Mouse (Mus musculus) liver, adult 2 months (tissue): ENCODE results near the gene 4930442H23Rik. TPM values are rescaled to one million over a fixed set of nuclear protein-coding genes. Genes with fewer than 3 reads are reported as not detected.
A peak's percentile ranks its signal among the peaks of the same experiment; 100 is the strongest.
"Not testable (repeated sequence)": the region's sequence is repeated elsewhere in the genome, so short reads cannot be mapped to it uniquely, and the experiment has no call there.

Source experiments
- DNase-seq: peaks from one replicate; pipeline ENCODE4 v3.0.0-alpha.2; 2011; ENCODE audit warnings: low read depth, low spot score; ENCODE audit errors: extremely low read depth
- H3K27ac ChIP-seq: fragments of 200-500 bp; replicated peaks from 2 replicates; pipeline ENCODE4 v1.5.1; 2012; ENCODE audit warnings: low read depth, mild to moderate bottlenecking, control low read depth, inconsistent platforms, low read length; ENCODE audit not compliant: insufficient read depth
- H3K27me3 ChIP-seq: fragments of 200-500 bp; 2 replicates; pipeline ENCODE4 v1.6.1; 2012; ENCODE audit warnings: mild to moderate bottlenecking, moderate library complexity, low read length, inconsistent platforms; ENCODE audit not compliant: control insufficient read depth, insufficient read depth
- H3K36me3 ChIP-seq: fragments of 200-500 bp; 2 replicates; pipeline ENCODE4 v1.6.1; 2012; ENCODE audit warnings: low read length, inconsistent platforms; ENCODE audit not compliant: control insufficient read depth, insufficient read depth
- H3K4me1 ChIP-seq: fragments of 200-500 bp; 2 replicates; pipeline ENCODE4 v1.6.1; 2011; ENCODE audit warnings: low read length; ENCODE audit not compliant: control insufficient read depth, insufficient read depth
- H3K4me3 ChIP-seq: fragments of 200-500 bp; 2 replicates; pipeline ENCODE4 v1.5.1; 2011; ENCODE audit warnings: low read depth, mild to moderate bottlenecking, control low read depth, low read length, moderate library complexity; ENCODE audit not compliant: insufficient read depth
- H3K79me2 ChIP-seq: fragments of 200-500 bp; 2 replicates; pipeline ENCODE4 v1.6.1; 2012; ENCODE audit warnings: inconsistent platforms, mild to moderate bottlenecking, low read length, moderate library complexity; ENCODE audit not compliant: control insufficient read depth, insufficient read depth
- H3K9ac ChIP-seq: fragments of 200-500 bp; 2 replicates; pipeline ENCODE4 v1.6.1; 2012; ENCODE audit warnings: low read depth, mild to moderate bottlenecking, control low read depth, inconsistent platforms, low read length
- CTCF ChIP-seq: fragments of 200-500 bp; IDR thresholded peaks from 2 replicates; pipeline ENCODE4 v1.5.1; 2011; ENCODE audit warnings: low read depth, low read length, control low read depth
- POLR2A ChIP-seq: fragments of 200-500 bp; IDR thresholded peaks from 2 replicates; pipeline ENCODE4 v1.6.1; 2011; ENCODE audit warnings: low read length, control low read depth; ENCODE audit not compliant: insufficient read depth; ENCODE audit errors: extremely low read depth
- WGBS: fragments of 180-500 bp; shearing (Covaris S2); methylation state at CpG from one replicate; pipeline ENCODE4 v1.1.7; 2018; 5-methylcytosine and 5-hydroxymethylcytosine counted together
- polyA plus RNA-seq: library from polyadenylated mRNA; depleted of rRNA; stranded (reverse); fragments of >200 nt; gene quantifications from 2 replicates; pipeline ENCODE4 v1.2.3, GENCODE M21; 2012
- total RNA-seq: library from RNA; depleted of rRNA; stranded (reverse); fragments of >200 nt; gene quantifications from 2 replicates; pipeline ENCODE4 v1.2.3, GENCODE M21; 2014

4930442H23Rik gene
- total and polyA plus RNA-seq, 2 experiments, result not detected

- WGBS, result 27% methylated on average over 14 of the region's 14 CpGs
- DNase-seq, result no peak
- TF ChIP-seq POLR2A (no peak), CTCF (no peak)
- peaks cover 20% of the 10 kb centered on the region for H3K4me1 ChIP-seq
- peak overlapping the region; percentile 93 for H3K9ac ChIP-seq
- peaks cover 20% of the 10 kb centered on the region for H3K79me2 ChIP-seq
- H3K27me3 ChIP-seq, result no peaks in the 10 kb centered on the region
- H3K4me3 ChIP-seq, result peak overlapping the region; percentile 80
- peak overlapping the region; percentile 37 for H3K27ac ChIP-seq
- peaks cover 44% of the 10 kb centered on the region for H3K36me3 ChIP-seq
Measured at GRCm38 (mm10) chr10:81177958-81178712, 5.5 kb downstream of the 4930442H23Rik start.

GRCm38 (mm10) chr10:81177491-81177925 is 6.1 kb downstream of the 4930442H23Rik start:
- H3K36me3 ChIP-seq, result peaks cover 44% of the 10 kb centered on the region
- DNase-seq, result peak; percentile 80
- H3K79me2 ChIP-seq, result peaks cover 20% of the 10 kb centered on the region
- H3K27me3 ChIP-seq, result no peaks in the 10 kb centered on the region
- H3K4me3 ChIP-seq, result peak overlapping the region; percentile 80
- H3K4me1 ChIP-seq, result peaks cover 22% of the 10 kb centered on the region
- no peak for TF ChIP-seq POLR2A
- no peak for TF ChIP-seq CTCF
- peak overlapping the region; percentile 93 for H3K9ac ChIP-seq
- peak overlapping the region; percentile 94 for H3K27ac ChIP-seq
- WGBS, result under 1% methylated on average over 16 of the region's 16 CpGs

- peaks cover 20% of the 10 kb centered on the region for H3K79me2 ChIP-seq
- DNase-seq, result no peak
- under 1% methylated on average over 77 of the region's 77 CpGs for WGBS
- H3K4me3 ChIP-seq, result peak within 1 kb of the TSS; percentile 80
- H3K36me3 ChIP-seq, result peaks cover 38% of the 10 kb centered on the region
- TF ChIP-seq CTCF, result no peak
- TF ChIP-seq POLR2A, result peak; percentile 97
- no peaks in the 10 kb centered on the region for H3K27me3 ChIP-seq
- H3K9ac ChIP-seq, result peak within 1 kb of the TSS; percentile 93
- H3K27ac ChIP-seq, result peak within 1 kb of the TSS; percentile 94
- H3K4me1 ChIP-seq, result peaks cover 22% of the 10 kb centered on the region
Measured at GRCm38 (mm10) chr10:81176466-81177271, 7.0 kb downstream of the 4930442H23Rik start, which contains the start of gene Eef2. Gene Eef2, plus strand, starts transcription at chr10:81176631.

GRCm38 (mm10) chr10:81175936-81176465 is 7.6 kb downstream of the 4930442H23Rik start:
- peak overlapping the region; percentile 80 for H3K4me3 ChIP-seq
- peak overlapping the region; percentile 41 for H3K9ac ChIP-seq
- peak; percentile 94 for DNase-seq
- no peak for TF ChIP-seq CTCF
- no peak for TF ChIP-seq POLR2A
- WGBS, result under 1% methylated on average over 13 of the region's 13 CpGs
- peaks cover 22% of the 10 kb centered on the region for H3K4me1 ChIP-seq
- peaks cover 33% of the 10 kb centered on the region for H3K36me3 ChIP-seq
- peak overlapping the region; percentile 94 for H3K27ac ChIP-seq
- peaks cover 20% of the 10 kb centered on the region for H3K79me2 ChIP-seq
- no peaks in the 10 kb centered on the region for H3K27me3 ChIP-seq

- Histone ChIP-seq H3K4me1 (peaks cover 22% of the 10 kb centered on the region), H3K36me3 (peaks cover 28% of the 10 kb centered on the region), H3K27ac (peak overlapping the region; percentile 94), H3K79me2 (peaks cover 20% of the 10 kb centered on the region)
- H3K9ac ChIP-seq, DNase-seq, H3K4me3 ChIP-seq, H3K27me3 ChIP-seq: not testable (repeated sequence)
- 3% methylated on average over 4 of the region's 4 CpGs for WGBS
Measured at GRCm38 (mm10) chr10:81175345-81175701, 8.3 kb downstream of the 4930442H23Rik start.
